Mouse (Mus musculus) frontal cortex, postnatal 14 days (tissue): ENCODE results near the gene Cetn2.
A peak's percentile ranks its signal among the peaks of the same experiment; 100 is the strongest.

Experiments used
- DNase-seq, 2 experiments: peaks; one replicate each; pipeline ENCODE4 v3.0.0; 2022; ENCODE audit warnings: low spot score in 2 of 2

The Cetn2 gene

DNA sequence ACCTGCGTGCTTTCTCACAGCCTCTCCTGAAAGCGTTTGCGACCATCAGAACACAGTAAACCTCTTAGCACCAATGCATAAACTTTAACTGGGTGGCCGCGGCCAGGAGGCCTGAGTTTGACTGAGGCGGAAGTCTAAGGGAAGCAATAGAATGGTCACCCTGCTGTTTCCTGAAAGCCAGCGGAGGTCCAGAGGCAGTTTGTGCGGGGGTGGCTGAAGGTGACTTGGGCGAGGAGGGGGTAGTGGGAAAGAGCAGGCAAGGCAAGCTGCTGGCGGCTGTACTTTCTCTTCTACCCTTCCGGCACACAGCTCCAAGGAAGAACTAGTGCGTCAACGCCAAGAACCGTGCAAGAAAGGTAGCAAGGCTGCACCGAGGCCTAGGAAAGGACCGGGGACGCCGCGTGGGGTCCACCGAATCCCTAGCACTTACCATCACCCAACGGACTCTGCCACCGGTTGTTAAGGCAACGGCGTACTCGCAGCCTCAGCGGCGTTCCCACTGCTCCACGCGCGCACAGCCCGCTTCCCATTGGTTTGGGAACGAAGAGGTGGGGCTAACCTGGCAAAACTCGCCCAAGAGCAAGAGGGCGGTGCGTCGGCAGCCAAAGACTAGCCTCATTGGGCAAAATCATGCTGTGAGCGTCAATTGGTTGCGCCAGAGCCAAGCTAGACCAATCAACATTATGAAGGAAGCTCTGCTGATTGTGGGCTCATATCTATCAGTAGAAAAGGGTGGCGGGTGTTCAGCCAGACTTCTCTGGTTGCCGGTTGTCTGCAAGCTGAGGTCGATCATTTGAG, at the start of gene Cetn2, which contains the start of gene Nsdhl:
Gene Cetn2 (minus strand): TSS at position 528 of the 798 bp plus-strand sequence.
Gene Nsdhl (plus strand): TSS at position 674 of the 798 bp plus-strand sequence.
- DNase-seq = peak; percentile 80 to 86

DNA sequence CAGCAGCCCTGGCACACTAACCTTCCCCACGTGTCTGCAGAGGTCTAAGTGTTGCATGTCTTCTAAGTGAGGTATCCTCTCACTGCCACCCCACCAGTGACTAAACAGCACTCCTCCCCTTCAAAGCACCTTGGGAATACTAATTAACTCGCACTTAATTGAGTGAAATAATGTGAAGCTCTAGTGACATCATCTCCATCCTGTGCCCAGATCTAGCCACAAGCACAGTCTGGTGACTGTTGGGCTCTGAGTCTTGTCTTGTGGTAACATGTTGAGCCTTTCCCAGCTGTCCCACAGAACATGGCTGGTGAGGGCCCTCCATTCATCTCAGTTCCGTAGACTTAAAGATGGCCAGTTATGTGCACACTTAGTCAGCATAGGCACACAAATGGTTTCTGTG, 44.5 kb upstream of the Cetn2 start:
- DNase-seq = no peak

DNA sequence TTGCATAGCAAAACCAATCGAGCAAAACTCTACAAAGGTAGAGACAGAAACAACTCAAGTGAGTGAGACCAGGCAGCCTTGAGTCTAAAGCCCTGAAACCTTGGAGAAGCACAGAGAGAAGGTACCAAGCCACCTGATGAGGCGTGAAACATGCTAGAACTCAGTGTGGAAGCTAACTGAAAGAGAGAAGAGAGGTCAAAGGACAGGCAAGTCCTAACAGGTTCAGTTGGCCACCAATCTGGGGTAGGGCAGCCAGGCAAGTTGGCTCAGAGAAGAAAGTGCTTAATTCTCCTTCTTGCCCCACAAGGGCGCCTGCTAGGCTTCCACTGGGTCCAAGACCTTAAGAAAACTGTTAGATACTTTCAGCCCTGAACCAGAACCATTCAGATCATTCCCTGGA, 43.3 kb upstream of the Cetn2 start:
- DNase-seq = no peak

DNA sequence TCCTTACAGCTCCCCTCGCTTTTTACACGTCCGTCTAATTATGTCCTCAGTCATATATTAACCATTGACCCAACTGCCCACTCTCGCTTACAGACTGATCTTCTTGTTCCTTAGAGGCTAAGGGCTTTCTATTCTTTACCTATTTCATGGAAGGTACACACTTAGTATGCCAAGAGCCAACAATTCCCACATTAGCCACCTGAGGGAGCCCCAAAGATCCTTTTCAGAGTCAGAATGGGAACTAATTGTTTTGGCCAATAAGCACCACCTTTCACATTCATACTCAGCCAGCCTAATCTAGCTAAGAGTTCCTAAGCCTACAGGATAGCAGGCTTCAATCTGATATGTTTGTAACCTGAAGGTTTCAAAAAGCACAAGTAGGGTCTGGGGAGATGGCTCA, 42.2 kb upstream of the Cetn2 start:
- no peak for DNase-seq

DNA sequence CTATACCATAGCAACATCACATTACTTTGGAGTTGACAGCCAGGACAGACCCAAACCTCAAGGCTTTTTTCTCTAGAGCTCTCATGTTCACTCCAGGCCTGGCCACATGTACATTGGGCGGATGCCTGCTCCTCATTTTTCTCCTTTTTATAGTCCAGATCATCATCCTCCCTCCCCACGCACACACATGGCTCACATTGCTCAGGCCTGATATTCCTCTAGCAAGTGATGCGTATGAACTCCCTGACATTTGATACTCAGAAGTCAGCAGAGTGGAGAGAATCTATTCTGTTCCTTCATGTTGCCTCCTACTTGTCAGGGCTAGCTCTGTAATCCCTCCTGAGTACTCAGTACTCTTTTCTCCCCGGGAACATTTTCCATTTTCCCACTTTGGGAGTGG, 38.3 kb upstream of the Cetn2 start:
- no peak for DNase-seq

DNA sequence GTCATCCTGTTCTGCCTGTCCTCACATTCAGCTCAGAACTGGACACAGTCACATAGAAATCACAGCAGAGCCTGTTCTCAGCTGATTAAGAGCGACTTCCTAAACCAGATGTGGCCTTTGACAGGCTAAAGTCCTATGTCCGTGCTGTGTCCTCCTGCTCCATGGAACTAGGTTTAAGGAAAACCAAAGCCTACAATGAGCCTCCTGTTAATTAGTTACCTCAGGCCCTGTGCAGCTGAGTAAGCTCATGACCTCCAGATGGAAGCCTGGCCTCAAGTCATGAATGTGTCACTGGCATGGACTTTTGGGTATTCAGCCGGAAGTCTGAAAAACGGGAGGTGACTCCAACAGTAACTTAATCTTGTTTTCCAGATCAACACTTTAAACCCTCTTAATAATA, 35.3 kb upstream of the Cetn2 start:
- DNase-seq = no peak

DNA sequence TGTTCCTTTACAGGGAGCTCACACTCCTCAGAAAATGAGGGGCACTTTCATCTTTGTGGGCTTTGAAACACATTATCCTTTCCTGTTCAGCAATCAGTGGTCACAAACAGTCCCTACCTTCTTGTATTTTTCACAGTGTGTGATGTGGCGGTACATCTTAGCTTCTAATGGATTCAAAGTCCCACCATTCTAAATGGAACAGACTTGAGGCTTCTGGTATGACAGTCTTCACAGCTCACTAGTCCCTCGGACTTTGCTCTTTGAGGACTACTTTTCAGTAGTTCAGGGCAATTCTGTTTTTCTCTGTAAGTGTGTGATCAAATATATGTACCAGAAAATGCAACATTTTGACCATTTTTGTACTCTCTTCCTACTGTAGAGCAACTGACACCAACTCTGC, 3.2 kb upstream of the Cetn2 start:
- DNase-seq = no peak

DNA sequence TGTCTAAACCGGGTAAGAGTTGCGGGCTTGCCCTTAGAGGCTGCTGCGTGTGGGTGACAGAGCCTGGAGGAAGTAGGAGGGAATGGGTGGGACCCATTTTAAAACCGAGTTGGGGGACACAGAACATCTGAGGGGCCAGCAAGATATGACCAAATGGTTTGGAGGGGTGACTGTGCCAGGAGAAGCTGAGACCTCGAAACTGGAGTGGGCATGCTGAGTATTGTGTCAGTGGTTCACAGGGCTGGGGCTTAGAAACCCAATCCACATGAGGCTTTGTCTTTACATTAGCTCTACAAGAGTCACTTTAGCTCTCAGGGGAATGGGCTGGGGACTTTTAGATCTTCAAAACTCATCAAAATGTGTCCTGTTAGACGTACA, 460 bp upstream of the Cetn2 start:
- no peak for DNase-seq

DNA sequence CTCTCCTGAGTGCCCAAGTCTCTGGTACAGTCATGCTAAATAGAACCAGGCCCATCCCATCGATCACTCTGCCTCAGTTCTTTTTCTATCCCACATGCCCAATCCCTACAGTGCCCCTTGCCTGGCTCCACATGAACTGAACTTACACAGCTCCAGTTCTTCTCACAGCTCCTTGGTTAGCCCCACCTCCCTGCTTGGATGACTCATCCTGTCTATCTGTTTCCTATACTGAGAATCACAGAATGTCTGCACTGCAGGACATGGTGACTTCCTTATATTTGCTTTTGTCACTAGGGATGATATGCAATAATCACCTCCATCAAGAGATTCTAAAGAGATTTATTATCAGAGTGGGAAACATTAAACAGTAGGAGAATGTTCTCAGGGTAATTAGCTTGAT, 6.6 kb downstream of the Cetn2 start:
- DNase-seq = no peak

DNA sequence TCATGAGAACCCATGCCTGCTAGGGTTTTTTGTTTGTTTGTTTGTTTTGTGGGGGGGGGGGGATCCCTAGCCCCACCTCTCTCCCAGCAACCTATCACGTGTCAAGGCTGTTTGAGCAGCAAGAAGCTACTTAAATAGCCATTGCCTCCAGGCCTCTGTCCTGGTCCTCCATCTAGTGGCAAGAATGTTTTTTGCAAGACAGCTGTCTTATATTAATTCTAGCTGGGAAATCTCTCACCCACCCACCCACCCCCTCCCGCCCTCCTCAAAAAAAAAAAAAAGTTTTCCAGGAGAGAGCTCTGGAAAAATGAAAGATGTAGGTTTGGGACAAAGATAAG, 9.8 kb downstream of the Cetn2 start:
- DNase-seq = no peak

DNA sequence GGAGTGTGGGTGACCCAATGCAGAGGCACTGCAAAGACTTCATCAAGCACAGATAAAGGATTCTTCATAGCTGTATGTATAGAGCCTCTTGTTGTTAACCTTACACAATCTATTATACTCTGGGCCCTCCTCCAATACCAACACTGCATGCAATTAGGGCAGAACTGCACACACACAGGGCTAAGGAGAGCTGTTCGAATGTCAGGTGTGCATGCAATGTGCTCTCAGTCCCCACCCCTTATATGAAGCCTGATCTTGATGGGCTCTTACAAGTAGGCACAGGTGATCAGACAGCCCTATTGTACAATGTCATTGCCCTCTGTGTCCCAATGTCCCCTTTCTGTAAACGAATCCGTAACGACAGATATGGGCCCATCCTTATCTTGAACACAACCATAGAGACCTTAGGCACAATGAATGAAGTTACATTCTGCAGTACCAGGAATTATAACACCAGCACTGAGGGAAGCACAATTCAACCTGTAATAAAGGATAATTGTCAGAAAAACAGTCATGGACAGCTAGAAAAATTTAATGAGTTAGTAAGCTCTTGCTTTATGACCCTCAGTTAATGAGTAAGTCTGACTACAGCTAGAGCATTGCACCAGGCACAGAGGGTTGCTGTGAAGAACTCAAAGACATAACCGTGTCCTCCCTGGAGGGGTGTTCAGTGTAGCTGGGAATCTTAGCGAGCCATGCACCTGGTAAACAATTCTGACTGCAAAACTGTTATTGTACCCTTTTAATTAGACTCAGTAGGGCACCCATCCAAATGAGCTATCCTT, 10.4 kb downstream of the Cetn2 start:
- DNase-seq = no peak

DNA sequence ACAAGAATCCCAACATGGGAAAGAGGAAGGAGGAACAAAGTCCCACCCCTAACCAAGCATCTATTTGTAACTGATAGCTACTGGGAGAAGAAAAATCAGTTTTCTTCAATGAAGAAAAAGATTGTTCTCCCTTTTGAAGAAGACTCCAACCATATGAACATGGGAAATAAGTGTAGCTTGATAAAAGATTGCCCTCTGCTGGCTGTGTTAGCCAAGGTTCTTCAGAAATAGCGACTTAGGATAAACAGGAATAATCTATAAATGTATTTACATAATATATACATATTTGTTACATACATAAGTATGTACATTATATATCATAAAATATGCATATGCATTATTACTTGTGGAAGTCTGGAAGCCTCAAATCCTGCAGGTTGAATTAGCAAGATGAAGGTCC, 15.7 kb downstream of the Cetn2 start:
- DNase-seq = no peak

DNA sequence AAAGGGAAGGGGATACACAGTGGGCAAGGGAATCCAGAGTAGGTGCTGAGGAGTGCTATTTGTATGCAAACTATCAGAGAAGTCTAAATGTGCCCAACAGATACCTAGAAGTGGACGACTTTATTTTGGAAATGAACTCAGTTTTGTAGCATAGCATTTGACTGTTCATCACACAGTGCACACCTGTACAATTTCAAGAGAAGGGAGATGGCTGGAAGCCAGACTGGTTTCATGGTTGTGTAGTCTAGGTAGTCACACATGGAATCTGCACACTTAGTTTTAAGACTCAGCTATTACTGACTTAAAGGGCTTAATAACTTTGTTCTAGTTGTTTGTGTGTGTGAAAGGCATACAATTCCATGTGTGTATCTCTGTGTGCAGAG, 22.2 kb downstream of the Cetn2 start:
- no peak for DNase-seq

DNA sequence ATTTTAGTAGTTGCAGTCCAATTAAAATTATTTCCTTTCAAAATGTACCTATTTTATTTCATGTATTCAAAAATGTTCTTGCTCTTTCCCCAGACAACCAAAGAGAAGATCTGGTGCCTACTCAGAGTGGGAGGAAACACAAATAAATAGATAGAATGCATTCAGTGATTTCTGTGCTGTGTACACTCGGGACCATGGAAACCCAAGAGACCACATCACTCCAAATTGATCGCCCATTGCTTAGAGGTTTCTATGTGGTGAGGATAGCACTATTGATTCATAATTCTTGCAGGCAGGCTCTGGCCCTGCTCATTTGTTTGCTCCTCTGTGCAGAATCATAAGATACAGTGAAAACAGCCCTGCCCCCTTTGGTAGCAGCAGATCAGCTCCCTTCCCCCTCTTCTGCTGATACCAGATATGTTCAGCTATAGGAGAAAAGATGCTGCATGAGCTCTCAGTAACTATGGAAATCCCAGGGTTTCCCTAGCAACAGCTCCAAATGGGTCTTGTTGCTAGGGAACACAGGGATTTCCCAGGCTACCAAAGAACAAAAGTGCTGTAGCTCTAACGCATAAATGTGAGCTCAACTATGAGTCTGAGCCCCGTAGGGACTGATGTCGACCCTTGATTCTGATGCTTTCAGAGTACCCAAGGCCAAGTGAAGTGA, 22.7 kb downstream of the Cetn2 start:
- DNase-seq = peak; percentile 30 to 35
